Mouse (Mus musculus) megakaryocyte-erythroid progenitor cell, adult 5-6 weeks (primary cell): ENCODE measurements around the gene Pald1. TPM values are rescaled to one million over a fixed set of nuclear protein-coding genes. Genes with fewer than 3 reads are reported as not detected.

Experiments
- ATAC-seq: replicated peaks from 2 replicates; pipeline ENCODE4 v1.8.0; 2016; ENCODE audit warnings: mild to moderate bottlenecking, inconsistent platforms; ENCODE audit not compliant: severe bottlenecking, poor library complexity, low FRiP score, low TSS enrichment
- total RNA-seq, 2 experiments: library from RNA; stranded (forward) in 1 of 2; stranded (reverse) in 1 of 2; fragments of 200-1000, 215-1000 nt in 1 of 2; fragments of >200 nt in 1 of 2; fragmentation: Nextera tagmentation in 1 of 2; gene quantifications; 2 replicates each; pipeline ENCODE4 v1.2.3; 2014 to 2017

Pald1 gene
- total RNA-seq, 2 experiments from 2014 or later, result not detected

- ATAC-seq, result no peak
These were observed 85.9 kb downstream of the Pald1 start, which contains the start of gene Prf1 for GRCm38 (mm10) chr10:61297477-61297876. Gene Prf1, plus strand, starts transcription at chr10:61297833.

DNA sequence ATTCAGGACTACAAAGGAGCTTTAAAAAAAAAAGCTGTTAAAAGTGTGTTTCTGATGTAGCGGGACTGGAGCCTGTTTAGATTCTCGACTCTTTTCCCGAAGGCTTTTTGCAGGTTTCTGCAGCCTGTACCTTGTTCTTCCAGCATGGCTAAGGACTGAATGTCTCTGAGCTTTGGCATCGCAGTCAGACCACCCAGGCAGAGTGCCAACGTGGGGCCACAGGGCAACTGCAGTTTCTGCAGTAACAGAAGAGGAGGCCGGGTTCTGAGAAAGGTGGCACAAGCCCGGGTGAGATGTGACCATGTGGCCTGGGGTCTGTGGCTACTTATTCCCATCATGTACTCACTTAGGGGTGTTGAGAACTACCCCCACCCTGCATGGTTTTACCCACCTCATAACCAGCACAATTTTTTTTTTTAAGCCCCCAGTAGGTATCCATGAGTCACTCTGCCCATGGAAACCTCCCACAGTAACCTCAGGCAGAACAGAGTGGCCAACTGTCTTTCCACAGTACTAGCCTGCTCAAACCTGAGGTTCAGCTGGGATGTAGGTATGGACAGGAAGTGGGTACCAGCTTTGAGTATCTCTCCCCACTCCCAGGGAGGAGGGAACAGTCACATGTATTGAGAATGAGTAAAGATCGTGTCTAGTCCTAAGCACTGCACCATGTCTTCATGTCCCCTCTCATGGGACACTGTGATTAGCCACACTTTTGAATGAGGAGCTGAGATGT, 86.5 kb downstream of the Pald1 start:
- ATAC-seq, result no peak

- ATAC-seq, result no peak
These were observed 89.1 kb downstream of the Pald1 start for GRCm38 (mm10) chr10:61294242-61294641.

DNA sequence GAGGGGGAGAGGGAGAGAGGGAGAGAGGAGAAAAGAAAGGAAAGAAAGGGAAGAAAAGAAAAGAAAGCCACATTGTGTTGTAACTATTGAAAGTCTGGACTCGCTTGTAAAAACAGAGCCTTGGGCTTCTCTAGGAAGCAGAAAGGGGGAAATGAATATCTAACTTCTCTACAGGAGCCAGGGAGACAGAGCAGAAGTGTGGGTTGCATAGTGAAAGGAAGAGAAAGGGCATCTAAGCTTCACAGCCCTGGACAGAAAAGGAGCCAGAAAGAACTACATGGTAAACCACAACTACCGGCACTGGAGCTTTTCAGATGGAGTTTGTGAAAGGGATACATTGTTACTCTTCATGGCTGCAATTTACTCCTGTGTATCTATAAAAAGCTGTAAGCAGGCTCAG, 92.9 kb downstream of the Pald1 start:
- ATAC-seq, result no peak

DNA sequence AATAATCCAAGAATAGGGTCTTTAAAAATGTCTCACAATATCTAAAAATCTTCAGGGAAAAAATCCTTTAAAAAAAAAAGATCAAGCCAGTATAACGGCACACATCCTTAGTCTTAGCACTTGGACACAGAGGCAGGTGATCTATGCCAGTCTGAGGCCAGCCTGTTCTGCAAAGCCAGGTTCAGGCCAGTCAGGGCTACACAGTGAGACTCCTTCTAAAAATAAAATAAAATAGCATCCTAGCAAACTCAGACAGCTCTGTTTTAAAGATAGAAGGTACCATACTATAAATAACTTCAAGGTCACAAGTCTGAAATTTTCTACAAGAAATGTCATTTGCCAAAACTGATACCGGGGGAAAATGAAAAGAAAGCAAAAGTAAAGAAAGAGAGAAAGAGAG, 93.3 kb downstream of the Pald1 start:
- no peak for ATAC-seq

DNA sequence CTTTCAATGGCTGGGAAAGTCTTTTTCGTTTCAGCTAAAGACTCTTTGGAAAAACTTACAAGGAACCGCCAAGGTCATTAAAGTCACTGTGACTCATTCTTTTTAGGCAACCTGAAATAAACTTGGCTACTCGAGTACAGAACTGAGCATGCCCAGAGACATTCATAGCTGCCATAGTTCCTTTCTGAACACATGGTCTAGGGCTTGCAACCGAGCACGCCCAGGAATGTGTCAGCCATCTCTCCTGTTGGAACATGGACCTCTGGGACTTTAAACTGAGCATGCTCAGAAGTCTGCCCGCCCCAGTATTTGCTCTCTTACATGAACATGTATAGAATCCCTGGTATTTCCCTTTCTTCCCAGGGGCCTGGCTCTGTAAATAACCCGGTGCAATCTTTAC, 97.1 kb downstream of the Pald1 start:
- no peak for ATAC-seq

DNA sequence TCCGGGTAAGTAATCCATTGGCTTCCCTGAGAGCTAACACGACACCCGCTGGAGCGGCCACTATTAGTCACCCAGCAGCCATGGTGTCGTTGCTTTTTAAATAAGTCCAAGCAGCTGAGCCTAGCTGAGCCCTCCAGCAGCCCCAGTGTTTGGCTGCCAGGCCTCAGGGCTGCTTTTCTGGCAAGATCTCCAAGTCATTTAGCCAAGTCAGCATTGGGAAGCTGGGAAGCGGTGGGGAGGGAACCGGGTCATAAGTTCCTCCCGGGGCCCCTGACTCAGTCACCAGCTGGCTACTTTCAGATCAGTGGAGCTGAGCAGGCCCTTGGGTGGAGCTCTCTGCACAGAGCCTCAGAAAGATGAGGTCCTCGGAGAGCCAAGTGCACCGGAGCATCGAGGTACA, 98.1 kb downstream of the Pald1 start:
- no peak for ATAC-seq

DNA sequence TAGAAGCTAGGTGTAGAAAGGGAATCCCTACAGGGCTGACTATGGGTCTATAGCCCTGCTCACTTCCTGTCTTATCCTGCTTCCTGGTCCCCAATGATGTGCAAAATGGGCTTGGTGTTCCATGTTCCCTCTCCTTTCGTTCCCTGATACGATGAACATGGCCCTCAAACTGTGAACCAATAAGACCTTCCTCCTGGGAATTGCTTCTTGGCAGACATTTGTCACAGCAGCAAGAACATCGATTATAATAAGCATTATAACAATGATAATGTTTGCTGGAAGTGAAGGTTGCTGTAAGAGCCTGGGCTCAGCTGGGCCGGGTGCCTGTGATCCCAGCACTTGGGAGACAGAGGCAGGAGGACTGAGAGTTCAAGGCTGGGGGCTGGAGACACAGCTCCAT, 99.0 kb downstream of the Pald1 start:
- no peak for ATAC-seq

DNA sequence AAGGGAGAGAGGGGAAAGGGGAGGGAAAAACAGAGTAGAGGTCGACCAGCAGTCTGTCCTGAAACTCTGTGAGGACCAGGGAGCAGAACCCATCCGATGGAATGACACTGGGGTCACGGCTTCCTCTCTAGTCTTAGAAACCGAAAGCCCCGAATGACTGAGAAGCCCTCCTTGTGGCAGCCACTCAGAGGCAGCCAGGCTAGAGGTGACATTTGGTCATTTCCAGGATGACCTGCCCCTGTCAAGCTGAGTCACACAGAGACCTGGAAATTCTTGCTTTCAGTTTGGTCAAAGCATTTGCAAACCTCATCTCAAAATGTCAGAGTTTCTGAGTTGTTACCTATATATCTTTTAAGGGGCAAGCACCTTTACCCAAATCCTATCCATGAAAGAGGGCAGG, 102.2 kb downstream of the Pald1 start:
- ATAC-seq, result no peak

- ATAC-seq, result no peak
These were observed 105.2 kb downstream of the Pald1 start for GRCm38 (mm10) chr10:61277918-61278674.

DNA sequence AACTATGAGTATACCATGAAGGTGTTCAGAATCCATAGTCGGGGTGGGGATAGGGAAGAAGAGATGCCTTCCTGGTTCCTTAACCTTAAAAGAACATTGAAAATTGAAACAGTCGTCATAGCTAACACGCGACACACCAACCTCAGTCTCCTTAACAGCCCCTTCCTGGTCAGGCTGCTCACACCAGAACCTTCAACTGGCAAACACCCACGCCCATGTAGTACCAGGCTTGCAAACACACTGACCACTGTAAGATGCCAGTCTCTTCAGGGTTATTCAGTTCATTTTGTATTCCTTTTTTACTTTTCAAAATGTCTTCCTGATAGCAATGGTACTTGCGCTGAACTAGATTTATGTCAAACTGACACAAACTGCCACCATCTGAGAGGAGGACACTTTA, 106.3 kb downstream of the Pald1 start:
- ATAC-seq, result no peak

GRCm38 (mm10) chr10:61275669-61276110, 107.6 kb downstream of the Pald1 start:
- ATAC-seq, result peak; percentile 79

GRCm38 (mm10) chr10:61274532-61274931, 108.8 kb downstream of the Pald1 start:
- ATAC-seq, result no peak

DNA sequence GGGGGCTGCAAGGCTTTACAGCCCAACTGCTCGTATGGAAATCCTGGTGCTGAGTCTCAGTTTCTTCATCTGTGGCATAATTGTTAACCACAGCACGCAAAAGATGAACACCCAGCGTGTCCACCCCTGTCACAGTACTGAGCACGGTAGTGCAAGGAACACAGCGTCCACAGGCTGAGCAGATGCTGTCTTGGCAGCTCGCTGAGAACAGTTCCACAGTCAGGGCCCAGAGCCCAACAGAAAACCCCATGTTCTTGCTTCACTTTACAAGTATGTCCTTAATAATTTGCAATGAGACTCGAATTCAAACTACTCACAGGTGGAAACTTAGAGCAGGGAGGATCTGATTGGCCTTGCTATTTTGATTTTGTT, 109.5 kb downstream of the Pald1 start:
- no peak for ATAC-seq

DNA sequence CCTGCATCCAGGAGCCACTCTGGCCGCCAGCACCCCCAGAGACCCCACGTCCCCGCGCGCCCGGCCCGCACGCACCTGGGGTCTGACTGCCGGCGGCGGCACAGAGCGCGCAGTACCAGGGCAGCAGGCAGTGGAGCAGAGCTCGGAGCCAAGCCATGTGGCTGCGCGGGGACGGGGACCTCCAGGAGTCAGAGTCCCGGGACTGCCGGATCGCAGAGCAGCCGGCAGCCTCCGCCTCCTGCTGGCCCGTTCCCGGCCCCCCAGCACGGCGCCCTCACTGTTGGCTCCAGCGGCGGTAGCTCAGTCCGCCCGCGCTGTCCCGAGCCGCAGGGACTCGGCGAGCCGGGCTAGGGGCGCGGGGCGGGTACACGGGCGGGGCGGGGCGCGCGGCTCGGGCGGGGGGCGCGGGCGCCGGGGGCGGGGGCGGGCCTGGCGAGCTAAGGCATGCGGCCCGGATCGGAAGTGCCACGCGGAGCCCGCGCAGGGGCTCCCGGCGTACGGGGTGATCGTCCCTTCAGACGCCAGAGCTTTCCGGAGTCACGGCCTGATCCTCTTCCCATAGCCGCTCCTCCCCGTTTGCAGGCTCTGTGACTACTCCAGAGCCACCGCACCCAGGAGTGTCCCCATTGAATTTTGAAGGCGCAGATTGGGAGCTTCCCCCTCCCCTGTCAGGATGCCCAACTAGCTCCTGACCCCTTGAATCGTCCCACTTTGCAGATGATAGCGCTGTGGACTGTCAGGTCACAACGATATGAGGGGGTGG, 110.1 kb downstream of the Pald1 start, which contains the start of gene Adamts14:
Gene Adamts14, minus strand, starts transcription at position 358 of the 763 bp plus-strand sequence.
- no peak for ATAC-seq

- ATAC-seq, result no peak
These were observed 110.7 kb downstream of the Pald1 start for GRCm38 (mm10) chr10:61272631-61273030.

- no peak for ATAC-seq
These were observed 111.2 kb downstream of the Pald1 start for GRCm38 (mm10) chr10:61272089-61272626.
